Mouse (Mus musculus) liver, embryonic 14.5 days (tissue): ENCODE results near the gene Crhr1. TPM values are rescaled to one million over a fixed set of nuclear protein-coding genes. Genes with fewer than 3 reads are reported as not detected.

Experiments
- ATAC-seq: fragments of 200-750 bp; cut with Nextera tagmentation; 2 replicates; pipeline ENCODE4 v1.8.0; 2017; ENCODE audit warnings: moderate number of reproducible peaks, mild to moderate bottlenecking, moderate library complexity; ENCODE audit not compliant: insufficient read depth
- DNase-seq, 3 experiments: peaks; one replicate each; pipeline ENCODE4 v3.0.0-alpha.2; 2012 to 2013; ENCODE audit warnings: low read depth in 3 of 3, low spot score in 3 of 3
- H3K27ac ChIP-seq: fragments of 300-500 bp; sonication (generic); 2 replicates; pipeline ENCODE4 v1.5.1; 2014; ENCODE audit warnings: moderate library complexity, mild to moderate bottlenecking, control low read depth, inconsistent platforms
- H3K27me3 ChIP-seq: fragments of 300-500 bp; sonication (generic); 2 replicates; pipeline ENCODE4 v1.6.1; 2014; ENCODE audit warnings: mild to moderate bottlenecking, low read length, moderate library complexity; ENCODE audit not compliant: control insufficient read depth, insufficient read depth
- H3K36me3 ChIP-seq: fragments of 300-500 bp; sonication (generic); replicated peaks from 2 replicates; pipeline ENCODE4 v1.6.1; 2014; ENCODE audit warnings: low read depth; ENCODE audit not compliant: control insufficient read depth, insufficient read depth
- H3K4me1 ChIP-seq, 2 experiments: fragments of 200-500 bp in 1 of 2; fragments of 300-500 bp in 1 of 2; sonication (generic) in 1 of 2; replicated peaks; 2 replicates each; pipeline ENCODE4 v1.6.1; 2012 to 2014; ENCODE audit warnings: antibody characterized with exemption in 1 of 2, inconsistent platforms in 1 of 2, low read length in 1 of 2; ENCODE audit not compliant: control insufficient read depth in 2 of 2, insufficient read depth in 2 of 2
- H3K4me2 ChIP-seq: fragments of 300-500 bp; sonication (generic); 2 replicates; pipeline ENCODE4 v1.6.1; 2014; ENCODE audit warnings: low read depth, mild to moderate bottlenecking, control low read depth, moderate library complexity
- H3K4me3 ChIP-seq, 2 experiments: fragments of 200-500 bp in 1 of 2; fragments of 300-500 bp in 1 of 2; sonication (generic) in 1 of 2; 2 replicates each; pipeline ENCODE4 v1.5.1; 2012 to 2014; ENCODE audit warnings: low read depth in 2 of 2, low read length in 2 of 2, mild to moderate bottlenecking in 2 of 2, control low read depth in 1 of 2, inconsistent platforms in 1 of 2, moderate library complexity in 1 of 2; ENCODE audit not compliant: insufficient read depth in 1 of 2
- H3K9ac ChIP-seq: fragments of 300-500 bp; sonication (generic); replicated peaks from 2 replicates; pipeline ENCODE4 v1.6.1; 2014; ENCODE audit warnings: mild to moderate bottlenecking, control low read depth, moderate library complexity
- H3K9me3 ChIP-seq: fragments of 300-500 bp; sonication (generic); 2 replicates; pipeline ENCODE4 v1.6.1; 2016; ENCODE audit warnings: low read length, mixed read lengths; ENCODE audit not compliant: control insufficient read depth
- CTCF ChIP-seq: IDR thresholded peaks from 2 replicates; pipeline ENCODE4 v1.5.1; 2016; ENCODE audit warnings: antibody characterized with exemption, low read depth, control low read depth
- EP300 ChIP-seq: IDR thresholded peaks from 2 replicates; pipeline ENCODE4 v1.6.1; 2016; ENCODE audit warnings: antibody characterized with exemption, low read depth
- WGBS: fragments of 180-500 bp; shearing (Covaris S2); extraction: QIAGEN DNeasy Blood & Tissue Kit; methylation state at CpG from one replicate; pipeline ENCODE4 v1.1.7; 2014; ENCODE audit not compliant: insufficient replicate concordance; 5-methylcytosine and 5-hydroxymethylcytosine counted together
- polyA plus RNA-seq, 2 experiments: library from polyadenylated mRNA; depleted of rRNA in 1 of 2; stranded (reverse) in 1 of 2; unstranded in 1 of 2; fragments of >200 nt; fragmentation: Nextera tagmentation in 1 of 2; extraction: Ambion mirVana in 1 of 2; gene quantifications; 2 replicates each; pipeline versions ENCODE4 v1.2.1 to v1.2.3; 2012 to 2014

The Crhr1 gene
- polyA plus RNA-seq, 2 experiments = not detected

GRCm38 (mm10) chr11:104178893-104179292 is 46.2 kb downstream of the Crhr1 start:
- Histone ChIP-seq H3K9me3 (no peaks in the 10 kb centered on the region), H3K9ac (no peak overlapping the region), H3K27me3 (no peaks in the 10 kb centered on the region), H3K36me3 (no peaks in the 10 kb centered on the region), H3K27ac (no peak overlapping the region), H3K4me2 (no peak overlapping the region), H3K4me3 (no peak overlapping the region), H3K4me1 (no peaks in the 10 kb centered on the region)
- DNase-seq (no peak), ATAC-seq (no peak)
- TF ChIP-seq EP300 (no peak), CTCF (no peak)
- 25% methylated on average over 7 of the region's 7 CpGs for WGBS

- no peak overlapping the region for H3K4me3 ChIP-seq
- WGBS = 47% methylated on average over 5 of the region's 5 CpGs
- DNase-seq (no peak), ATAC-seq (no peak)
- H3K27me3 ChIP-seq = no peaks in the 10 kb centered on the region
- H3K4me2 ChIP-seq = no peak overlapping the region
- H3K27ac ChIP-seq = no peak overlapping the region
- H3K4me1 ChIP-seq = no peaks in the 10 kb centered on the region
- no peaks in the 10 kb centered on the region for H3K9me3 ChIP-seq
- no peaks in the 10 kb centered on the region for H3K36me3 ChIP-seq
- H3K9ac ChIP-seq = no peak overlapping the region
- TF ChIP-seq CTCF = no peak
- no peak for TF ChIP-seq EP300
Observed at GRCm38 (mm10) chr11:104179804-104180203, 47.1 kb downstream of the Crhr1 start.

- 42% methylated on average over 3 of the region's 3 CpGs for WGBS
- Histone ChIP-seq H3K4me1 (no peaks in the 10 kb centered on the region), H3K9me3 (no peaks in the 10 kb centered on the region), H3K27me3 (no peaks in the 10 kb centered on the region), H3K4me2 (no peak overlapping the region), H3K36me3 (no peaks in the 10 kb centered on the region), H3K27ac (no peak overlapping the region), H3K4me3 (no peak overlapping the region), H3K9ac (no peak overlapping the region)
- ATAC-seq (no peak), DNase-seq (no peak)
- TF ChIP-seq CTCF = no peak
- TF ChIP-seq EP300 = no peak
Observed at GRCm38 (mm10) chr11:104182141-104182540, 49.5 kb downstream of the Crhr1 start.

GRCm38 (mm10) chr11:104186135-104186836 is 53.6 kb downstream of the Crhr1 start, which contains the start of gene Sppl2c:
TSS of gene Sppl2c (plus strand) at chr11:104186327.
- Histone ChIP-seq H3K9me3 (no peaks in the 10 kb centered on the region), H3K36me3 (no peaks in the 10 kb centered on the region), H3K27me3 (no peaks in the 10 kb centered on the region), H3K9ac (no peak within 1 kb of the TSS), H3K27ac (no peak within 1 kb of the TSS), H3K4me1 (no peaks in the 10 kb centered on the region), H3K4me3 (no peak within 1 kb of the TSS), H3K4me2 (no peak within 1 kb of the TSS)
- TF ChIP-seq EP300 = no peak
- TF ChIP-seq CTCF = no peak
- WGBS = 63% methylated on average over 13 of the region's 13 CpGs
- DNase-seq = no peak
- no peak for ATAC-seq

- Histone ChIP-seq H3K9me3 (no peaks in the 10 kb centered on the region), H3K27me3 (no peaks in the 10 kb centered on the region), H3K4me2 (no peak overlapping the region), H3K9ac (no peak overlapping the region), H3K4me1 (no peaks in the 10 kb centered on the region), H3K4me3 (no peak overlapping the region), H3K36me3 (no peaks in the 10 kb centered on the region), H3K27ac (no peak overlapping the region)
- no peak for TF ChIP-seq EP300
- ATAC-seq (no peak), DNase-seq (no peak)
- WGBS = 75% methylated on average over 9 of the region's 9 CpGs
Observed at GRCm38 (mm10) chr11:104186837-104187150, 54.1 kb downstream of the Crhr1 start.
